Mouse (Mus musculus): ENCODE results near the gene Slc51b. TPM values are rescaled to one million over a fixed set of nuclear protein-coding genes. Genes with fewer than 3 reads are reported as not detected.

Slc51b gene
- total RNA-seq, 2 experiments from 2014 or later: not detected

- no peak for DNase-seq (ENCODE audit: extremely low spot score in 1 of 2, low spot score in 2 of 2)
- intact Hi-C loops (cut with DNase I): no loop called here
These were observed 40.0 kb downstream of the Slc51b start for GRCm38 (mm10) chr9:65382751-65383097.

- intact Hi-C loops (cut with DNase I): no loop called here
- DNase-seq (ENCODE audit: extremely low spot score in 1 of 2, low spot score in 2 of 2): no peak
These were observed 40.6 kb downstream of the Slc51b start for GRCm38 (mm10) chr9:65382031-65382750.

- no peak for DNase-seq (ENCODE audit: extremely low spot score in 1 of 2, low spot score in 2 of 2)
- intact Hi-C loops (cut with DNase I): no loop called here
These were observed 41.7 kb downstream of the Slc51b start for GRCm38 (mm10) chr9:65381017-65381590.

GRCm38 (mm10) chr9:65375163-65375934 is 47.4 kb downstream of the Slc51b start:
- intact Hi-C loops (cut with DNase I): loop anchor here (10.0 kb wide), 1 partner anchor 59 kb away; the partner anchor contains the start of gene Mtfmt

GRCm38 (mm10) chr9:65374468-65375162 is 48.1 kb downstream of the Slc51b start:
- intact Hi-C loops (cut with DNase I): loop anchor here (10.0 kb wide), 1 partner anchor 60 kb away; the partner anchor contains the start of gene Mtfmt
- DNase-seq (ENCODE audit: extremely low spot score in 1 of 2, low spot score in 2 of 2): no peak

More at GRCm38 (mm10) chr9:65375163-65375934, 47.4 kb downstream of the Slc51b start:
- peak; percentile 33 to 62 for DNase-seq (ENCODE audit: extremely low spot score in 1 of 2, low spot score in 2 of 2)

GRCm38 (mm10) chr9:65372449-65372848 is 50.3 kb downstream of the Slc51b start:
- intact Hi-C loops (cut with DNase I): loop anchor here (10.0 kb wide), 1 partner anchor 62 kb away; the partner anchor contains the start of gene Mtfmt
- peak in 1 of 2 experiments; percentile 60 for DNase-seq (ENCODE audit: extremely low spot score in 1 of 2, low spot score in 2 of 2)

GRCm38 (mm10) chr9:65371756-65372155 is 51.0 kb downstream of the Slc51b start:
- intact Hi-C loops (cut with DNase I): loop anchor here (10.0 kb wide), 1 partner anchor 63 kb away; the partner anchor contains the start of gene Mtfmt
- DNase-seq (ENCODE audit: extremely low spot score in 1 of 2, low spot score in 2 of 2): no peak

- intact Hi-C loops (cut with DNase I): no loop called here
These were observed 57.0 kb downstream of the Slc51b start for GRCm38 (mm10) chr9:65365721-65366120.

GRCm38 (mm10) chr9:65363684-65364083 is 59.1 kb downstream of the Slc51b start:
- no peak for DNase-seq (ENCODE audit: extremely low spot score in 1 of 2, low spot score in 2 of 2)
- intact Hi-C loops (cut with DNase I): no loop called here

More at GRCm38 (mm10) chr9:65365721-65366120, 57.0 kb downstream of the Slc51b start:
- DNase-seq (ENCODE audit: extremely low spot score in 1 of 2, low spot score in 2 of 2): peak in 1 of 2 experiments; percentile 10

Other genes with a start within 250 kb of the Slc51b start
- gene Parp16, start 227.6 kb downstream of the Slc51b start, total RNA-seq (2021): 1 to 10 TPM; 4.1 to 4.6 TPM
- under 1 TPM; 0.08 to 0.09 TPM for gene Cilp, start 157.8 kb downstream of the Slc51b start, total RNA-seq (2021)
- gene Clpx, start 128.7 kb downstream of the Slc51b start, total RNA-seq (2021): 10 to 100 TPM; 25.3 to 25.4 TPM
- 10 to 100 TPM; 23.1 to 23.7 TPM for gene Pdcd7, start 76.9 kb downstream of the Slc51b start, total RNA-seq (2021)
- 1 to 10 TPM; 2.5 to 4.7 TPM for gene Ubap1l, start 61.9 kb downstream of the Slc51b start, total RNA-seq (2021)
- under 1 TPM in 1 of 2 experiments, not detected in 1; 0.26 TPM for gene Kbtbd13, start 31.3 kb downstream of the Slc51b start, total RNA-seq (2021)
- gene Rasl12, start 24.4 kb downstream of the Slc51b start, total RNA-seq (2021): 1 to 10 TPM; 2.6 to 2.8 TPM
- 10 to 100 TPM; 19.5 to 21.2 TPM for gene Mtfmt, start 12.8 kb upstream of the Slc51b start, total RNA-seq (2021)
- 10 to 100 TPM; 29.3 to 32.5 TPM for gene Spg21, start 38.0 kb upstream of the Slc51b start, total RNA-seq (2021)
- 1 to 10 TPM; 2.7 to 3.4 TPM for gene Ankdd1a, start 97.2 kb upstream of the Slc51b start, total RNA-seq (2021)
- gene Plekho2, start 157.1 kb upstream of the Slc51b start, total RNA-seq (2021): 1 to 10 TPM; 4.9 to 9.5 TPM
- 1 to 10 TPM in 1 of 2 experiments, under 1 TPM in 1; 0.79 to 1.1 TPM for gene Pif1, start 164.2 kb upstream of the Slc51b start, total RNA-seq (2021)
- 1 to 10 TPM; 1.6 to 1.8 TPM for gene Rbpms2, start 206.7 kb upstream of the Slc51b start, total RNA-seq (2021)
- gene Oaz2, start 245.0 kb upstream of the Slc51b start, total RNA-seq (2021): 100 to 1,000 TPM; 226 to 228 TPM